Mouse (Mus musculus) gastrocnemius, postnatal 4 days (tissue): ENCODE data around the gene Olfr1368. TPM values are rescaled to one million over a fixed set of nuclear protein-coding genes. Genes with fewer than 3 reads are reported as not detected.

Experiments used
- DNase-seq, 2 experiments: peaks; one replicate each; pipeline ENCODE4 v3.0.0; 2021 to 2022; ENCODE audit warnings: low spot score in 2 of 2, mixed read lengths in 2 of 2
- long read RNA-seq, 2 experiments: library from polyadenylated mRNA; stranded (forward); transcript quantifications; one replicate each; pipeline ENCODE4 v2.0.0; 2021
- total RNA-seq, 2 experiments: library from RNA; stranded (reverse); gene quantifications; 2 replicates each; pipeline ENCODE4 v1.2.3; 2021

Gene Olfr1368
- not detected for total RNA-seq
- long read RNA-seq, experiment 1 = 0 reads
- long read RNA-seq, experiment 2 = 0 reads

DNA sequence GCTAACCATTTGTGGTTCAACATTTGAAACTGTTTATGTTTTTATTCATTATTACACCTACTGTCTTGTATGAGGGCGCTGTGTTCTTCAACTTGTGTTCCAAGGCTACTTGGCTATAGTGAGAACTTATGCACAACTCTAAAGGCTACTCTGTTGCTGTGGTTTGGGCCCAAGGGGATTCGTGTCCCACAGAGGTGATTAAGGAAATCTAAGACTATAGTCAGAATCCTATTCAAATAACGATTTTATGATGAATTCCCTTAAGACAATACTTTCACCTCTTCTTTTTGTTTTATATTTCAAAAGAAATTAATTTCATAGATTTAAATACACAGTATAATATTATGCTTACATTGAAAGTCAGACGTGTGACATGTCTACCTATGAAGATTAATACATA, at the start of gene Olfr1368:
Gene Olfr1368, minus strand, starts transcription at position 101 of the 400 bp plus-strand sequence.
- no peak for DNase-seq

DNA sequence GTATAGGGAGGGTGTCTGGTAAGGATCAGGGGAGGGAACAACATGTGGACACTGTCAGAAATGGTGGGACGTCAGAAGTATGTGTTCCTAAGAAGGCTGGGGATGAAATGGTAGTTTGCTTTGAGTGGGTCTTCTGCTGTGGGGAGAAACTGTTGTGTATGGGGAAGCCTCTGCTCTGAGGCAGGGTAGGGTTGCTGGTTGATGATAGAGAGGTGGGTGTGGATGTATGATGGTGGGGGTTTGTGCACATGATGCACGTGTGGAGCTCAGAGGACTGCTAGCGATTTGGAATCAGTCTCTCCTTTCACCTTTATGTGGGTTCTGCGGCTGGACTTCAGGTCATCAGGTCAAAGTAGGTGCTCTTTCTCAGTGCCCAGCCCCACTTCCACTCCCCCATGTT, 39.9 kb upstream of the Olfr1368 start:
- no peak for DNase-seq

DNA sequence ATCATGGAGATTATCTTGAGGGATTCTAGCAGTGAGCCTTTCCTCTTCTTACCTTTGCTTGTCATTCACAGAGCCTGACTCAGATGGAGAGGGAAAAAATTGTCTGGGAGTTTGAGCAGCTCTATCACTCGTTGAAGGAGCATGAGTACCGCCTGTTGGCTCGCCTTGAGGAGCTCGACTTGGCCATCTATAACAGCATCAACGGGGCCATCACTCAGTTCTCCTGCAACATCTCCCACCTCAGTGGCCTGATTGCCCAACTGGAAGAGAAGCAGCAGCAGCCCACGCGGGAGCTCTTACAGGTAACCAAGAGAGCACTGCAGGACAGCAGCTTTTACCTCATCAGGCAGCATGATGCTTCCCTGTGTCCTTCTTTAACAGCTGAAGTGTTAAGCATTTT, 38.0 kb upstream of the Olfr1368 start:
- no peak for DNase-seq

GRCm38 (mm10) chr13:21183066-21183465, 37.4 kb upstream of the Olfr1368 start:
- no peak for DNase-seq

GRCm38 (mm10) chr13:21181996-21182395, 36.3 kb upstream of the Olfr1368 start:
- no peak for DNase-seq

- peak; percentile 60 to 73 for DNase-seq
Observed at GRCm38 (mm10) chr13:21180551-21181530, 35.2 kb upstream of the Olfr1368 start.

DNA sequence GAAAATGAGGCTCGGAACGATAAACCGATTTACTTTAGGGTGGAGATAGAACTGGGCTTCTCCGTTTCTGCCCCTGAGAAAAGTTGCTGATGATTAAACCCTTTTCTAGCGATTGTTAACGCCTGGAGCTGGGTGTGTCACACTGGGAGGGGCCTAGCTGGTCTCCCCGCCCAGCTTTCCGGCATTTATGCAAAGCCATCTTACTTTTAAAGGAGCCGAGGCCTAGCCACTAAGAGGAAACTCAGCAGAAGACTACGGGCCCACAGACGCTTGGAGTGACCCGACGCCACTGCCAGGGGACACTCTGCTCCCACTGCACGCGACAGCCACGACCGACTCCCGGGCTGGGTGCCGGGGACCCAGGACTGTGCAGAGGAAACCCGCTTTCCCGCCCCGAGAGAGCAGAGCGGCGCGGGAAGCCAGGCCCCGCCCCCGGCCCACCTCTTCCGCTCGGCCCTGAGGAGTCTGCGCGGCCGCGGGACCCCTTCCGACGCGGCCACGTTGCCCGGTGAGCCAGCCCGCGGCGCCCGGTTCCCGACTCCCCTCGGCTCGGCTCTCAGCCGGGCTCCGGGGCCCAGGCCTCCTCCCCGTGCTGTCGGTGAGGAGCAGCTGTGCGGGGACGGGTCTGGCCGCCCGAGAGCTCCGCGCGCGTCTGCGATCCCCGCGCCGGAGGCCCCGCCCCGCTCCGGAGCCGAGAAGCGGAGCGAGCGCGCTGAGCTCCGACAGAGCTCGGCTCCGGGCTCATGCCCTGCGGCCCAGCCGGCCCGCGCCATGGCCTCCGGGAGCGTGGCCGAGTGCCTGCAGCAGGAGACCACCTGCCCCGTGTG, 34.3 kb upstream of the Olfr1368 start:
- DNase-seq = peak; percentile 52 to 83

DNA sequence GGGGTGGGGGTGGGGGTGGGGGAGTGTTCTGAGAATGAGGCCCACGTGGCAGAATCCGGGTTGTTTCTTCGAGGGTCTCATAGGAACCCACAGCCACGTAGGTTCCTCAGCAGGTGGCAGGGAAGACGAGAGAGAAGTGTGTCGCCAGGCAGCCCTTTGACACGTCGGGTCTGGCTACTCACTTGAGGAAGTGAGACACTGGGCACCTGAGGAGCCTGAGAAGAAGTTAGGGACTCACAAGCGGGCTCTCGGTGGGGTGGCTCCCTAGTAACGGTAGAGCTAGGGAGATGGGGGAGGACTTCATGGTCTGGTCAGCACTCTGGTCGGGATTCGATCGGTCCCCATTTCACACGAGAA, 33.7 kb upstream of the Olfr1368 start, which contains the start of gene Trim27:
Gene Trim27, plus strand, starts transcription at position 79 of the 357 bp plus-strand sequence.
- no peak for DNase-seq

GRCm38 (mm10) chr13:21178364-21178763, 32.7 kb upstream of the Olfr1368 start:
- no peak for DNase-seq

- no peak for DNase-seq
Observed at GRCm38 (mm10) chr13:21177657-21178056, 32.0 kb upstream of the Olfr1368 start.

- no peak for DNase-seq
Observed at GRCm38 (mm10) chr13:21176733-21177132, 31.1 kb upstream of the Olfr1368 start.

DNA sequence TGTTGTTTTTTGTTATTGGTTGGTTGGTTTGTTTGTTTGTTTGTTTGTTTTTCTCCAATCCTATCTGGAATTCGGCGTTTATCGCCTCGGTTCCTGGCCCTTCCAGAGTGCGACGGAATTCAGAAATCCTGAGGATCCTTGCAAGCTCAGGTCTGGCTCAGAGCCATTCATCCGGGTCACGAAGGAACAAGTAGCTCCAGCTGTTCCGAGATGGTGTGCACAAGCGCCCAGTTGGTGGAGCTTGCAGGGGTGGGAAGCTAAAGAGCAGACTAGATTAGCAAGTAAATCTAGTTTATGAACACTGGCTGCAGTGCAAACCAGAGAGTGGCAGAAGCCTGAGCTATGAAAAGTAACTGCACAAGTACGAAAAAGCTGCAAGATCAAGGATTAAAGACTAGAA, 27.4 kb upstream of the Olfr1368 start:
- DNase-seq = peak; percentile 84 to 92

DNA sequence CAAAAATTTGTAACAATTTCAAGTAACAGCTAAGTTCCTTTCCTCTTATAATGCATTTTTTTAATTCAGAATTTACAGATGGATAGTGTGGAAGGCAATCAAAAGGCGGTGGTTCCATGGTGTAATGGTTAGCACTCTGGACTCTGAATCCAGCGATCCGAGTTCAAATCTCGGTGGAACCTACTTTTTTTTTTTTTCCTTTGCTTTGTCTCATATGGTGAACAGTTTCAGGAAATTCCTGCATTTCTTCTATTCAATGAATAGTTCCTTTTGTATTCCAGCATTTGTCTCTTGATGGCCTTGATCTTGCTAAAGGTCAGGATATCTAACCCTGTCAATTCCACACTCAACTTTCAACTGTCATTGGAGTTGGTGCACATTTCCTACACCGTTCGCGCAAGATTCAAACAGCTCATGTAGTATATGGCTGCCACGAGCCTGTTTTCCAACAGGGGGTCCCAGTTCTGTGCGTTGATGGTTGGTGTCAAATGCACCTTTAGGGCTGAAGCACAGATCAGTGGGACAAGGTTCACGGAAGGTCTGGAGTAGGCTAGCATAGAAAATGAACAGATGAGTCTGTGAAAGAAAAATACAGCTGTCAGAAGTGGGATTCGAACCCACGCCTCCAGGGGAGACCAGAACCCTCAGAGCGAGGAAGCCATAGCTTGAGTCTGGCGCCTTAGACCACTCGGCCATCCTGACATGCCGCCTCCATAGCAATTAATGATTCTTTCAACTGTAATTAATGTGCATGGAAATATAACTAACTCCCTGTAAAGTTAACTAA, 26.8 kb upstream of the Olfr1368 start:
- peak in 1 of 2 experiments; percentile 48 for DNase-seq

DNA sequence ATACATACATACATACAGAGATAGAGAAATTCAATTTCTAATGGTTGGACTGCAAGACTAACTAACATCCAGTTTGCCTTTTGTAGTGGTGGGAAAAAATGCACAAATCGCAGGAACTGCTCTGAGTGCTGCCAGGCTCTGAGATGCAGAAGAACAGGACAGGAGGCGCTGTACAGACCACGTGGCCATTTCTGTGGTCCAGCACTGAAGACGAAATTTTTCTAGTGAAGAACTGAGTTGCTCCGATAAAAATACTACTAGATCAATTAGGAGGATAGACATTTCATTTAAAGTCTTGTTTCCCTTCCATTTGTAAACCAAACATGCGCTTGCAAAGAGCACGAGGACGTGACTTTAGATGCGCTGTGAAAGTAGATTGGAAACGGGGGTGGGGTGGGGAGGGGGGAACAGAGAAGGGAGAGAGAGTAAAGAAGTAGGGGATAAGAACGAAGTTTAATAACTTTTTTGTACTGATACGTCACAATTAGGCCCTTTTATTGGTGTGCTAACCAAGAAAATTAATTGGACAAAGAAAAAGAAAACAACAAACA, 26.0 kb upstream of the Olfr1368 start:
- DNase-seq = no peak

DNA sequence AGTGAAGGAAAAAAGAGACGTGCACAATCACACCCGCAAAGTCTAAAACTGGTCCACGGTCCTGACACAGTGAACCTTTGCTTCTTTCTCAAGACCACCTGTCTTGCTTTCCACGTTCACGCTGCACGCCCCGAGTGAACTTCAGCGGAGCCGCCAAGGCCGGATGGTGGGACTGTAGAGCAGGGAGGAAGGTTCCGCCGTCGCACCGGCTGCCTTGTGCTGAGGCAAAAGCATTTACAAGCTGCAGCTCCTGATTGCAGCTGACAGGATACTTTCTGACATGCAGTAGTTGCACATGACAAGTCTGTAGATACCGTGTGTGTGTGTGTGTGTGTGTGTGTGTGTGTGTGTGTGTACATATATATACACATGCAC, 25.5 kb upstream of the Olfr1368 start:
- no peak for DNase-seq

DNA sequence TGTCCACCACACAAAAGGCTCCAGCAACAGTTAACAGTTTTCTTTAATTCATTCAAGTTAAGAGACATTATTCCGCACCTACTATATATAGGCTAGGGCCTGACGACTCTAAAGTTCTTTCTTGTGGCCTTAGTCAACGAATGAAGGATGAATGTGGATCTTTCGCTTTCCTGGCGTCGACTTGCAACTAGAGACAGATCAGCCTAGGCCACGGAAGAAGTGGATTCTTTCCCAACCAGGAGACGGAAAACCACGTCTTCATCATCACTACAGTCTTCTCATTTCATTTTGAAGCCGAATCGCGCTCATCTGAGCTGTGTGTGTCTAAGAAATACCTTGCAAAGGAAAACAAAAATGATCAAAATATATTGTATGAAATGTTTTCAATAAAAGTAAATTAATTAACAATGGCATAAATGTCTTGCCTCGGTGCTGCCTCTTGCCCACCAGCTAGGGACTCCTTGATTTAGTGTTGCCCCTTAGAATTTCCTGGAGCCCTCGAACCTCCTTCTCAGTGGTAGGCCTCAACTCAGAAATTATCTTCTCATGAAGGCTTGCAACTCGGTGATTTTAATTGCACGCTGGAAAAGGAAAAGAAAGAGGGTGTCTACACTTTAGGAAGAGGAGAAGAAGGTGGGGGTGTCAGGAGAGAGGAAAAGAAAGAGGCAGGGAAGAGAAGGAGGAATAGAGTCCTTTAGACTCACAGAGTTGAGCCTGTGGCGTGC, 24.9 kb upstream of the Olfr1368 start:
- no peak for DNase-seq

DNA sequence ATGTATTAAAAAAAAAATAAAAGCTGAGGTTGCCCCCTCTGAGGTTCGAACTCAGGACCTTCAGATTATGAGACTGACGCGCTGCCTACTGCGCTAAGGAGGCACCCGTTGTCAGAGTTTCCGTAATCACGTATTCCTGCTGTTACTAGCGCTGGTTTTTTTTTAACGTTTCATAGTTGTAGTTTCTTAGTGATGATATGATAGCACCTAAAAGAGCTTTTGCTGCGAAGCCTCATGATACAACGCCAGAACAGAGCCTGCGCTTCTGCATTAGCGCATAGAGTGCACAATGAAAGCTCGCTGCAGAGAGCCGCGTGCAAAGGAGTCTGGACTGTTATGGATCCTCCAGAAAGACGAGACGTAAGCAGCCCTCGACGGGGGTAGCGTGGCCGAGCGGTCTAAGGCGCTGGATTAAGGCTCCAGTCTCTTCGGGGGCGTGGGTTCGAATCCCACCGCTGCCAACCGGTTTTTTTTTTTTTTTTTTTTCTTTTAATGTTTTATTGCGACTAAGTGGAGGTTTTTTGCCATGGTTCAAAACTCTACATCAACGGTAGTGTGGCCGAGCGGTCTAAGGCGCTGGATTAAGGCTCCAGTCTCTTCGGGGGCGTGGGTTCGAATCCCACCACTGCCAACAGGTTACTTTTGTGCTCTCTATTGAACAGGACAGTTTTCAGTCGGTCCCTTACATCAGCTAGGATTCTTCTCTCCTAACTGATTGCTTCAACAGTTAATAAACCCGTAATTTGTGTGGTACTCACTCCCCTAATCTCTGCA, 24.2 kb upstream of the Olfr1368 start:
- peak; percentile 36 to 69 for DNase-seq

DNA sequence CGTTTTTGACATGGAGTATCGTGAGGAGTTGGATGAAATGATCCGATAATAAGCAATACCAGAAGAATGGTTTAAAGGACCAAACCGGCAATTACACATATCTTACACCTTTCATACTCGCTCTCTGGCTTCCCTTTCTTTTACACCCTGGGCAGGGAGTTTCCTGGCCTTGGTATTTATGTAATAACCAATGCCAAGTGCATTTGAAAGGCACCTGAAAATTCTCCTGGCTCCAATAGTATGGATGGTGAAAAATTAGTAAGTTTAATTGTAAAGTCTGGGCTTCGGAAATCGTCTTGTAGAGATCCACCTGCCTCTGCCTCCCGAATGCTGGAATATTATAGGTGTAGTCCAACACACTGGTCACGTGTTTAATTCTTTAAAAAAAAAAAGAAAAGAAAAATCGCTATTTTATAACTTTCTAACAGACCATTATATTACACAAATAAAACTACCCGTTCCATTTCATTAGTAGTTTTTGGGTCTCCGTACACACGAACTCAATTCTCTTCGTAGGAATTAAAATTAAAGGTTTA, 23.5 kb upstream of the Olfr1368 start:
- DNase-seq = no peak
